8 mouse cellular contexts compared by ENCODE assay signal in the genomic region with DNA sequence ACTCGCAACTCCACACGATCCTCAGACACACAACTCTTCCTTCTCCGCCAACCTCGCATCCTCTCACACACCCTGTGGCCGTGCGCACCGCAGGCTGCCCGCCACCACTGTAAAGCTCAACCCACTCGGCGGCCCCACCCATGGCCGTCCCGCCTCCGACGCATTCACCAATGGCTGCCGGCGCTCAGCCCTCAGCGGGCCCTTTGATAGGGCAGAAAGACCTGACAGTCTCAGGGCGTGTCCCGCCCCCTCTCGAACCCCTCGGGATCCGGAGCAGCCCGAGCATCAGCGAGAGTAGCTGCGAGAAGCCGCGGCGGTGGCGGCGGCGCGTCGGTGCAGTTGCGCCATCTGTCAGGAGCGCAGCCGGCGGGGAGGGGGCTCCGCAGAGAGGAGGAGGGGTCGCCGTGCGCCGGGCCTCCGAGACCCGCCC. TPM values are rescaled to one million over a fixed set of nuclear protein-coding genes. Genes with fewer than 3 reads are reported as not detected.
DNase-seq lines count a peak whose midpoint lies in the region; ATAC-seq lines count a peak whose summit lies in the region.

No protein-coding gene starts in this region.

- DNase-seq in CD4-positive helper T cell, adult 2 months (ENCODE audit: low read depth, low spot score) = peak; percentile 97
- DNase-seq in c-Kit-negative CD71-positive TER-119-positive erythroid progenitor cells, embryonic 14.5 days (ENCODE audit: low read depth, low spot score) = peak; percentile 80
- DNase-seq in fibroblast of lung, adult 2 months (ENCODE audit: low read depth) = peak; percentile 76
- DNase-seq in kidney, postnatal 14 days = peak; percentile 95
- DNase-seq in liver, embryonic 13.5 days = peak; percentile 95
- DNase-seq in neural tube, embryonic 10.5 days (ENCODE audit: extremely low spot score, low spot score) = peak; percentile 97

- peak overlapping the region; percentile 92 for H3K9ac ChIP-seq in heart, embryonic 14.5 days (ENCODE audit: low read length)
- H3K9ac ChIP-seq in liver, embryonic 13.5 days = peak overlapping the region; percentile 87
- peak overlapping the region; percentile 89 for H3K9ac ChIP-seq in stomach, embryonic 16.5 days (ENCODE audit: low read length)

- peak overlapping the region; percentile 75 to 98 for H3K4me3 ChIP-seq in heart, embryonic 14.5 days (ENCODE audit: control insufficient read depth in 1 of 2, insufficient read depth in 1 of 2, low read depth in 1 of 2, low read length in 2 of 2)
- peak overlapping the region; percentile 85 for H3K4me3 ChIP-seq in liver, embryonic 13.5 days (replicated peaks)
- H3K4me3 ChIP-seq in stomach, embryonic 16.5 days (replicated peaks; ENCODE audit: low read length) = peak overlapping the region; percentile 93

- no peaks in the 10 kb centered on the region for H3K27me3 ChIP-seq in heart, embryonic 14.5 days (ENCODE audit: control insufficient read depth, insufficient read depth, low read length)
- H3K27me3 ChIP-seq in liver, embryonic 13.5 days = no peaks in the 10 kb centered on the region
- no peaks in the 10 kb centered on the region for H3K27me3 ChIP-seq in stomach, embryonic 16.5 days (ENCODE audit: control insufficient read depth, insufficient read depth, low read length)

- peak; percentile 99 for ATAC-seq in heart, embryonic 14.5 days (ENCODE audit: insufficient number of reproducible peaks, insufficient read depth, low FRiP score, low read depth)
- peak; percentile 97 for ATAC-seq in liver, embryonic 13.5 days (ENCODE audit: low read depth)
- ATAC-seq in stomach, embryonic 16.5 days (ENCODE audit: insufficient read depth, low FRiP score) = peak; percentile 100

- peak overlapping the region; percentile 95 for H3K4me2 ChIP-seq in heart, embryonic 14.5 days (ENCODE audit: low read length)
- peak overlapping the region; percentile 96 for H3K4me2 ChIP-seq in liver, embryonic 13.5 days
- H3K4me2 ChIP-seq in stomach, embryonic 16.5 days (ENCODE audit: low read depth, low read length) = peak overlapping the region; percentile 61

- peaks cover 11 to 28% of the 10 kb centered on the region in 2 experiments for H3K4me1 ChIP-seq in heart, embryonic 14.5 days (ENCODE audit: control insufficient read depth in 2 of 2, insufficient read depth in 2 of 2, low read length in 2 of 2)
- peaks cover 56% of the 10 kb centered on the region for H3K4me1 ChIP-seq in liver, embryonic 13.5 days (replicated peaks)
- H3K4me1 ChIP-seq in stomach, embryonic 16.5 days (ENCODE audit: control insufficient read depth, insufficient read depth, low read length) = peaks cover 15% of the 10 kb centered on the region

- no peaks in the 10 kb centered on the region for H3K36me3 ChIP-seq in heart, embryonic 14.5 days (ENCODE audit: control insufficient read depth, insufficient read depth, low read length)
- no peaks in the 10 kb centered on the region for H3K36me3 ChIP-seq in liver, embryonic 13.5 days
- no peaks in the 10 kb centered on the region for H3K36me3 ChIP-seq in stomach, embryonic 16.5 days (ENCODE audit: control insufficient read depth, insufficient read depth, low read length)

- under 1% methylated on average over 42 of the region's 44 CpGs for WGBS in heart, embryonic 14.5 days
- WGBS in liver, embryonic 13.5 days (ENCODE audit: insufficient replicate concordance) = under 1% methylated on average over 44 of the region's 44 CpGs
- under 1% methylated on average over 43 of the region's 44 CpGs for WGBS in stomach, embryonic 16.5 days

- no peaks in the 10 kb centered on the region for H3K9me3 ChIP-seq in heart, embryonic 14.5 days (ENCODE audit: control insufficient read depth, low read length)
- no peaks in the 10 kb centered on the region for H3K9me3 ChIP-seq in liver, embryonic 13.5 days (replicated peaks)
- H3K9me3 ChIP-seq in stomach, embryonic 16.5 days (replicated peaks; ENCODE audit: control insufficient read depth, low read length) = no peaks in the 10 kb centered on the region

- H3K27ac ChIP-seq in heart, embryonic 14.5 days (replicated peaks in 1 of 2; ENCODE audit: control insufficient read depth in 1 of 2, insufficient read depth in 1 of 2, low read depth in 2 of 2, low read length in 2 of 2) = peak overlapping the region; percentile 47 to 89
- H3K27ac ChIP-seq in liver, embryonic 13.5 days = peak overlapping the region; percentile 84
- peak overlapping the region; percentile 83 for H3K27ac ChIP-seq in stomach, embryonic 16.5 days (ENCODE audit: low read length)

RNA-seq across cellular contexts. Expression of gene Fyn, which starts 0.9 kb away (rescaled TPM):
- 20.3 and 22.2 TPM in 2 replicates for polyA plus RNA-seq in heart, embryonic 14.5 days (2014; fragmentation: Nextera tagmentation; extraction: Ambion mirVana)
- polyA plus RNA-seq in liver, embryonic 13.5 days (2015; fragmentation: Nextera tagmentation; extraction: Ambion mirVana) = 6.5 and 7.6 TPM in 2 replicates
- polyA plus RNA-seq in stomach, embryonic 16.5 days (2015; fragmentation: Nextera tagmentation; extraction: Ambion mirVana) = 18.2 and 20.2 TPM in 2 replicates

Comparison
In these comparisons a context has a peak if more than half of its experiments do, and no peak if none do; other contexts are left out.
1. Peak in every context shown above with its lines: DNase-seq, ATAC-seq, H3K4me3 ChIP-seq and H3K27ac ChIP-seq.